Mouse (Mus musculus): ENCODE measurements around the gene Hoxd9.

The Hoxd9 gene

DNA sequence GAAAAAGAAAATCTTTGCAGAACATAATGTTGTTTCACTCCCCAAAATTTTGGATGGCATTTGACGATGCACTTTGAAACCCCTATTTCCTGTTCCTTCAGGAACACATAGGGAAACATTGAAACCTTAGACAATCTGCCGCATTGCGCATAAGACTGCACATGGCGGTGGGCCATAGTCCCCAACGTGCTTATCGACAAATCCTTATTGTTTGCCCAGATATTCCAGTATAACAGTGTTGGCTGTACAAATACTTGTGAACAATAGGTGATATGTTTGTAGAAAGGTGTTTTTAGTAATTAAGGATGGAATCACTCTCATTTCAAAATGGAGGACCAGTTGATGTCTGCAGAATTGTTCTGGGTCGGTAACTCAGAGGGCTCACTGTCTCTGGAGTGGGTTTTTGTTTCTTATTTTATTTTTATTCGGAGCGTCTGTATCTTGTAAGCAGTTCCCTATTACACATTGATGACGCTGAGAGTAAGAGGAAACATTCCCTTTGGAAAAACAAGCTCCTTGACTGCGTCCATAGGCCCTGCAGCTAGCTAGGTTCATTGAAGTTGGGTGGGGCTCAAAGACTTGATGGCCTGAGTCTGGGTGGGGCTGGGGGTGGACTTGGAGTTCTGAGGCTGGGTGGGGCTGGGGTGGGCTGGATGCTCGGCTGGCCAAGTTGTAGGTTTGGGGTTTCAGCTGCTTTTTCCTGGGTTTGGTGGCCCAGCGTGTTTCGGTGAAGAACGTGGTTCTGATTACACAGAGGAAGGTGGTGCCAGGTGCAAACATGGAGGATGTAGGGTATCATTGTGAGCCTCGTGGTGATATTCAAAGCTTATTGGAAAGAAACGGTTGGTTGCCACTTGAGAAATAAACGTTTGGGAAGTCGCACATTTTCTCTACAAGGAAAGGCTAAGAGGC, 16.0 kb downstream of the Hoxd9 start:
- no peak for DNase-seq (ENCODE audit: low spot score in 2 of 2)

DNA sequence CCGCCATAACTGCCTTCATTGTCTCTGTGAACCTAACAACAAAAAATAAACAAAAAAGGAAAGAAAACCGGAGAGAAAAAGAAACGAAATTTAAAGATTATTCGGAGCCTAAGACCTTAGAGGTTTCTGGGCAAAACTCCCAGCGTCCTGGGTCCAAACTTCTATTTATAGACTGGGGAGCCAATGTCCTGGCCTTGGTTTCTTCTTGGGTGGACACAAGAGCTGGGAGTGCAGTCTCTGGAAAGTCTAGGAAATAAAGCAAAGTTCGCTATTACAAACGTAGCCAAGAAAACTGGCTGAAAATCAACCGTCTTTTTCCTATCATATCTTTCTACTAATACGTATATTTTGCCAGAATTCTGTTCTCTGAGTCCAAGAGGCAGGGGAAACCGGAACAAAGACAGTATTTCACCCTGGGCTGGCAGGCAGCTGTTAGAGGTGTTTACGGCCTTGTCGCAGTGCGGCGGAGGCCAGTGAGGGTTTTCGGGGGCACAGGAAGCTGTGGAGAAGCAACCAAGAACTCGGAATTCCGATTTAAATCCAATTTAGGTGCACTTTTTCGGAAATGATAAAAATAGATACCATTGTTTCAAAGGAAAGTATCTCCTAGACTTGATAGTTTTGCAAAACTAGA, 16.7 kb downstream of the Hoxd9 start:
- DNase-seq (ENCODE audit: low spot score in 2 of 2), result no peak

DNA sequence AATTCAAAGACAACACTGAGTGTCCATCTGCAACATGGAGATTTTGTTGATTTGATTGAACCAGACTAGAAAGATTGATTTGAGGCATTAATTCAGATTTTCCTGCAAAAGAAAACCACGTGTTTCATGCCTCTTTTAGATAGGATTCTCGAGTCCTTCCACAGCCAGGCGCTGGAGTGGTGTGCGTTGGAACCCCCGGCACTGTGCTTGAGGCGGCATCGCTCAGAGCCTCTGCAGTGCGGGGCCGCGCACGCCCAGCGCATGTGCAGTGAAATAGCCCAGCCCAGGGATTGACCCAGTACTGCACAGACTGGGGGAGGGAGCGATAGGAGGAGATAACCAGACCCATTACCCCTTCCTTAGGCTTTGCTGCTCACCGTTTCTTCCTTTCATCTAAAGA, 17.4 kb downstream of the Hoxd9 start:
- no peak for DNase-seq (ENCODE audit: low spot score in 2 of 2)

DNA sequence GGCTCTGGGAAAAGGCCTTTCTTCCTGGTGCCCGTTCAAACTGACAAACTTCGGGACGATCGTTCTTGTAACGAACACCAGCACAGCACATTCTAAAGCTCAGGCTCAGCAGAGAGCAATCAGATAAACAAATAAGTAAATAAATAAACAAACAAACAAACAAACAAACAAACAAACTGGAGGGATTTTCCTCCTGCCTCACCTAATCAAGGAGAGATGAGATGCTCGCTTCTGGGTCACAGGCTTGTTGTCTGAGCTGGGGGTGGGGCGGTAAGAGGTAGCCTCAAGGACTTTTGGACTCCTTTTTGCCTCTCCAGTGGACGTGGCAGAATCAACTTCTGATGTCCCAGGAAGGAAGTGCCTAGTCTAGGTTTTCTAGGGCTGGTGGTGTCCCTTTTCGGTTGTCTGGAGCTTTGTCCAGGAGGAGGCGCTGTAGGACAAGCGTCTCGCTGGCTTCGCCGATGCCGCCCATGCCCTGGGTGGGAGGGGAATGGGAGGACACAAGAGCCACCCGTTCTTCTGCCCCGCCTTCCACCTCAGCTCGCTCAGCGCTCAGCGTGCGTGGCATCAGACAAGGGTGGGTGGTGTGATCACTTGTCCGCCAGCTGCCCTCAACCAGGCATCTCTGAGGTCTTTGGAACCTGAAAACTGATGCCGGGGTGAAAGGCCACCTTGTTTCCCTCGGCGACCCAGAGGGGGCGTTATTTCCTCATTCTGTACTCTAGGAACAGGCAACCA, 18.1 kb downstream of the Hoxd9 start:
- peak; percentile 66 to 89 for DNase-seq (ENCODE audit: low spot score in 2 of 2)

DNA sequence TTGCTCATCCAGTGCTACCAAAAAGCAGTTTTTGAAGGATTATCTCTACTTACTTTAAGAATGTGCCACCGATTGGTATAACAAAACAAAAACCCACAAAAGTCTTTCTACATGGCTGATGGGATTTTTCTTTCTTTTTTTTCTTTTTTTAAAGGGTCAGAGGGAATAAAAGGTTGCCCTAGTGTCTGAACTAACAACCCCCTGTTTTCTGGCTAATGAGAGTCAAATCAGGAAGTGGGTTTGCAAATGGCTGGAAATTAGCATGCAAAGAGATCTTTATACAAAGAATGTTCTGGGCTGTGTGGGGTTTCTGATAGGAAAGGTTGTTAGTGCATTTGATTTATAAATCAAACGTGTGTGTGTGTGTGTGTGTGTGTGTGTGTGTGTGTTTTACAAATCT, 22.9 kb downstream of the Hoxd9 start:
- DNase-seq (ENCODE audit: low spot score in 2 of 2), result no peak

DNA sequence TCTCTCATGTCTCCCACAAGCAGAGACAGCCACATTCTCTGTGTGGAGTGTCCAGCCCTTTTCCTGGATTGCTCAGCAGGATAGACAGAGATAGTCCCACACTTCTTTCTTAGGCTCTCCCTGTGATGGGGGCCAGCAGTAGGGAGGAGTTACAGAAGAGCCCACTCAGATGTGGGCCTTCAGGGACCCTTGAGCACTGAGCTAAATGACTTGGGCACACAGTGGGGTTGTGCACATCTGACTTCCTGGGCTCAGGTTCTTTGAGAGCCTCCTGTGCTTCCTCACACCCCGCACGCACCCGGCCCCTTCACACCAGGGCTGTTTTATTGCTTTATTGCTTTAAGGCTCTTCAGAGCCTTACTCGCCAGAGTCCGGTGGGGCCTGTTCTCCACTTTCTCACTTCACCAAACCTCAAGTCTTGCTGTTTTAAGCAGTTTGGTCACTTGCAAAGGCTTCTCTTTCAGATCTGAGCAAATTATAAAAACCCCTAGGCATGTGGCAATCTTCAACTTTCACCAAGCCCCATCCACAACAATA, 23.5 kb downstream of the Hoxd9 start:
- DNase-seq (ENCODE audit: low spot score in 2 of 2), result no peak

DNA sequence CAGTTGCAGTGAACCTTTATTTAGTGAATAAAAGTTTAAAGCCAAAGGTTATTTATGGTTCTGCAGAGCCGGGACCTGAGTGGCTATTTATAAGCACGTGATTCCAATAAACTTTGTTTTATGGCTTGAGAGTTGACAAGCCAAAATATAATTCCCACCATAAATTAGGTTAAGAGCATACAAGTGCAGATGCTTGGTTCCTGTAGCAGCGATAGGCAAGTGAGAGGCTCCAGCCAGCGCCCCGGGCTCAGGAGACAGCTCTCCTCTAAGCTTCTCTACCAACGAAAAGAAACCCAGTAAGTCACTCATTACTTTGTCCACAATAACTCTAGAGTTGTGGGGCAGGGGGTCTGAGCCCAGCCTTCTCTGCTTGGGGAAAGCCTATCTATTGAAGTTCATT, 24.4 kb downstream of the Hoxd9 start:
- DNase-seq (ENCODE audit: low spot score in 2 of 2), result no peak

DNA sequence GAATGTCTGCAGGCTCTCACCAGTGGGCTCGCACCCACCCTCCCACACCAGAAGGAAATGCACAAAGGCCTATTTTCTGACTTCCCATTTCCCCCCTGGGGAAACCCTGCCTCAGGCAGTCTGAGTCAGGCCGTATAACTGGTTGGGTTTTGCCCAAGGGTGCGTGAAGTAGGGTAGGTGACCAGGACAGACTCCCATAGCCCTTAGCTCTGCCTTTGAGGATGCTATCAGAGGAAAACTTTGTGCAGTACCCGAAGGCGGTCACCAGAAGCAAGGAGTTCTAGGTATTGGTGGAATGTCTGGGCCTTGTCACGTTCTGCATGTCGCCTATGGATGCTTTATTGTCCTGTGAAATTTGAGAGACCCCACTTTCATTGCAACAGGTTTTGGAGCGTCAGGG, 25.4 kb downstream of the Hoxd9 start:
- no peak for DNase-seq (ENCODE audit: low spot score in 2 of 2)

DNA sequence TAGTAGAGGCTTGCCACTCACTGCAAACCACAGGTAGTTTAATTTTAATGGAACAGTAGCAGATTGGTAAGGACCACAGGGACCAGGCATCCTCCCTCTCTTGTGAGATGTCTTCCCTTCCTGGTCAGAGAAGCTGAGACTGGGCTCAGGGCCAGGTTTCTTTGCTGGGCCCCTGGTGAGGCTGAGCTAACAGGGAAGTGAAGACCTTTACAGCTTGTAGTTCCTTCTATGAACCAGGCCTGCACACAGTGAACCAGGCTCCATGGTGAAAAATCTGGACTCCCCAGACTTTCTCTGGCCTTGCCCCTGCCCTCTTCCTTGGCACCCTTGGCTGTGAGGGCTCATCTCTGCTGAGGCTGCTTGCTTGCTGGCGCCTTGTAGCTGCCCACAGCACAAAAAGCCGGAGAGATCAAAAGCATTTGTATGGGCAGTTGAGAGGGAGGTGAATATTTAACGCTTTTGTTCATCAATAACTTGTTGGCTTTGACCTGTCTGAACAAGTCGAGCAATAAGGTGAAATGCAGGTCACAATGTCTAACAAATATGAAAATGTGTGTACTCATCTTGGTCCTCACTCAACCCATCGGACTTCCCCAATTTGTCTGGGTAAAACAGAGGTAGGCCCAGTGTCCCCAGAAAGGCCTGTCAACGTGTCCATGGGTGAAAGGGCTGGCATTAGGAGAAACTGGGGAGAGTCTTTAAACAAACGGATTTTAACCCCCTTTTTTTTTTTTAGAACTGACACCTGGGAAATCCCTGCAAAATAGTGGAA, 26.9 kb downstream of the Hoxd9 start:
- DNase-seq (ENCODE audit: low spot score in 2 of 2), result no peak

DNA sequence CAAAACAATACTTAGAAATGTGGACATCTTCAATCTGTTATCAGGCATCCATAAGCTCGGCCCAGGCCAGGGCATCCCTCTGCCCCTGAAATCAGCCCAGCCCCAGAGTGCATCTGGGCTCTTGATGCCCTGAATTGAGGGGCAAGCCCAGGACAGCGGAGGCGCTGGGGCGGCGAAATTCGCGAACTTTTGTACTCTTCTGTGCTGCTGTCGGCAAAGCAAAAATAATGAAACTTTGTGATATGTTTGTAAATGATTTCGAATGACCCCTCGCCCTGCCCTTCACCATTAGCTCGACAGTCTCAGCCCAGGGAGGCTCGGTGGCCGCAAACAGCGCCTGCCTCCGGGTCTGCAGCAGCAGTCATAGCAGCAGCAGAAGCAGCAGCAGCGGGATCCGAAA, 27.6 kb downstream of the Hoxd9 start:
- DNase-seq (ENCODE audit: low spot score in 2 of 2), result no peak

DNA sequence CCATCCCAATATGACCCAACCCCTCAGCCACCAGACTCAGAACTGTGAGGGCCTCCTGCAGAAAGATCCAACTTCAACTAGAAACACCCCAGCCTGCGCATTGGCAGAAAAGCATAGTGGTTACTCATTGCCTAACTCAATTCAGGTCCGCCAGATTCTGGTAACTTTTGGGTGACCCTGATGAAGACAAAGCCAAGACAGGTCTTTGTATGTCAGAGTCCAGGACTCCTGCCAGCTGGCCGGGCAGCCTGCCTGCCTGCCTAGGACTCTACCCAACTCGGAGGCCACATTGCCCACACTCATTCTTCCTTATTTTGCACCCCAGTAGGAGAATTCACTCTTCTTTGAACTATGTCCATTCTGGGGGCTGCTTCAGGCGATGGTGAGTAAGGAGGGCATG, 29.0 kb downstream of the Hoxd9 start, which contains the start of gene Gm28230:
Gm28230 (plus strand) TSS at position 178 of the 400 bp plus-strand sequence.
- no peak for DNase-seq (ENCODE audit: low spot score in 2 of 2)

DNA sequence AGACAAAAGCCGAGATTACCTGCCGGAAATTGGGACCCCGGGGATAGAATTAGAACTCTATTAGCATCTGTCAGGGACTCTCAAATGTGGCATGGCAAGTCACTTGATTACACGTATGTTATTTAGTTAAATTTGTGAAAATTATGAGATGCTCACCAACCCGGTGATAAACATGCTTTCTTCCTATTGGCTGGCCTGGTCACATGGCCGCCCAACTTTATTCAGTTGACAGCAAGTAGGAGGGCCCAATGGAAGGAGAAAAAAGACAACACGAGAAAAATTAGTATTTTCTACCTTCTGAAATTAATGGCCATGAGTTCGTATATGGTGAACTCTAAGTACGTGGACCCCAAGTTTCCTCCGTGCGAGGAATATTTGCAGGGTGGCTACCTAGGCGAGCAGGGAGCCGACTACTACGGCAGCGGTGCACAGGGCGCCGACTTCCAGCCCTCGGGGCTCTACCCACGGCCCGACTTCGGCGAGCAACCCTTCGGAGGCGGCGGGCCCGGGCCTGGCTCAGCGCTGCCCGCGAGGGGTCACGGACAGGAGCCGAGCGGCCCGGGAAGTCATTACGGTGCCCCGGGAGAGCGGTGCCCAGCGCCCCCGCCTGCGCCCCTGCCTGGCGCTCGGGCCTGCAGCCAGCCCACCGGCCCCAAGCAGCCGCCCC, 29.6 kb downstream of the Hoxd9 start:
- no peak for DNase-seq (ENCODE audit: low spot score in 2 of 2)

DNA sequence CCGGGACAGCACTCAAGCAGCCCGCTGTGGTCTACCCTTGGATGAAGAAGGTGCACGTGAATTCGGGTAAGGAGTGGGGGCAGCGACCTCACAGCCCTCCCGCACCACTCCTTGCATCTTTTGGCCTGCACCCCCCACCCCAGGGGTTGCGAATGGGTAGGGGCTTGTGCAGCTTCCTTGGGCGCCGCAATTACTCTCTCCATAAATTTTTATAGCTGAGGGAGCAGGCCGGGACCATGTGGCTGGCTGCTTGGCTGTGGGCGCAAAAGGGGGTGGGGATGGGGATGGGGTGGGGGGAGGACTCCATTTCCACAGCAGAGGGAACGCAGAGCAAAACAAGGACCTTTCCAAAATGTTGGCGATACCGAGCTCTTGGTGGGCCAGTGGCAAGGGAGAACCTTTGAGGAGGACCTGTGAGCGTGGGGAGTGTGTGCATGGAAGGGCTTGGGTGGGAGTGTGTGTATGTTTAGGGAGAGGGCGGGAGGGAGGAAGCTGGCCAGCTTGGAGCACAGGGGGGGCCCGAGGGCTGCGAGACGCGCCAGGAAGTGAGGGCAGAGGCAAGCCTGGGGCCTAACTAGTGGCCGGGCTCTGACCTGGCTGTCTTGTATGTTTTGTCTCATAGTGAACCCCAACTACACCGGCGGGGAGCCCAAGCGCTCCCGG, 30.2 kb downstream of the Hoxd9 start:
- DNase-seq (ENCODE audit: low spot score in 2 of 2), result no peak

DNA sequence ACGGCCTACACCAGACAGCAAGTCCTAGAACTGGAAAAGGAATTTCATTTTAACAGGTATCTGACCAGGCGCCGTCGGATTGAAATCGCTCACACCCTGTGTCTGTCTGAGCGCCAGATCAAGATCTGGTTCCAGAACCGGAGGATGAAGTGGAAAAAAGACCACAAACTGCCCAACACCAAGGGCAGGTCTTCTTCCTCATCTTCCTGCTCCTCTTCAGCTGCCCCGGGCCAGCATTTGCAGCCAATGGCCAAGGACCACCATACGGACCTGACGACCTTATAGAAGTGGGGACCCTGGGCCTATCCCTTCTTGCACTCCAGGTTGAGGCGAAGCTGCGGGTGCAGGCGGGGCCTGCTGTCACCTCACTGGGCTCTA, 30.8 kb downstream of the Hoxd9 start:
- no peak for DNase-seq (ENCODE audit: low spot score in 2 of 2)

DNA sequence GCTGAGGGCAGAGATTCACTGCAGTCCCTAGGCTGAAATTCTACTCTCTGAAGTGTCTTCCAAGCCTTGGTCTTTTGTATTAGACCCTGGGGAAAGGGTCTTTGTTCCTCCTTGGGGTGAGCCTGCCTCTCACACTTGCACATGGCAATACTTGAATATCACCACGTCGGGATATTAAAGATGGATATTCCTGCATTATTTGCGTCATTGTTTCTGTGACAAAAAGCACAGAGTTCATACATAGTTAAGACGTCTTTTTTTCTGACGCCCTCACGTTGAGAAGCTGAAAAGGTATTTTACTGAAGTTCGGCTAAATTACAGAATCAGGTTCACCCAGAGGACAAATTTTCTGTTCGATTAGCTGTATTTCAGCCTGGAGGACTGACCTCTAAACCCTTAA, 32.8 kb downstream of the Hoxd9 start:
- DNase-seq (ENCODE audit: low spot score in 2 of 2), result no peak

DNA sequence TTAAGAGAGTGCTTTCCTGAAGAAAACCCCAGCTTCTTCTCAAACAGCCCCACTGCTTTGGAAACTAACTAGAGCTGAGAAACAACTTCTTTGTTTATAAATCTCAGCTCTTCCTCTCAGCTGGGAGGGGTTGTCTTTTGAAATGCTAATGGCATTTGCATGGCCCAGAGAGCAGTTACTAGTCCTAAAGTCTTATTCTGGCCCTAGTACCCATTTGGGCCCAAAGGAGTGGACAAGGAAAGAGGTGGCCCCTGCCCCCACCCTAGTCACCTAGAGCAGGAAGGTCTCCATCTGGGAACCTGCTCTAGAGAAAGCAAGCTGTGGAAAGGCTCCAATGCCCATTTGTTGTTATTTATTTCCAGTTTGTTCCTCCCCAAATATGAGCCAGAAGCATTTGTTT, 33.5 kb downstream of the Hoxd9 start:
- no peak for DNase-seq (ENCODE audit: low spot score in 2 of 2)

DNA sequence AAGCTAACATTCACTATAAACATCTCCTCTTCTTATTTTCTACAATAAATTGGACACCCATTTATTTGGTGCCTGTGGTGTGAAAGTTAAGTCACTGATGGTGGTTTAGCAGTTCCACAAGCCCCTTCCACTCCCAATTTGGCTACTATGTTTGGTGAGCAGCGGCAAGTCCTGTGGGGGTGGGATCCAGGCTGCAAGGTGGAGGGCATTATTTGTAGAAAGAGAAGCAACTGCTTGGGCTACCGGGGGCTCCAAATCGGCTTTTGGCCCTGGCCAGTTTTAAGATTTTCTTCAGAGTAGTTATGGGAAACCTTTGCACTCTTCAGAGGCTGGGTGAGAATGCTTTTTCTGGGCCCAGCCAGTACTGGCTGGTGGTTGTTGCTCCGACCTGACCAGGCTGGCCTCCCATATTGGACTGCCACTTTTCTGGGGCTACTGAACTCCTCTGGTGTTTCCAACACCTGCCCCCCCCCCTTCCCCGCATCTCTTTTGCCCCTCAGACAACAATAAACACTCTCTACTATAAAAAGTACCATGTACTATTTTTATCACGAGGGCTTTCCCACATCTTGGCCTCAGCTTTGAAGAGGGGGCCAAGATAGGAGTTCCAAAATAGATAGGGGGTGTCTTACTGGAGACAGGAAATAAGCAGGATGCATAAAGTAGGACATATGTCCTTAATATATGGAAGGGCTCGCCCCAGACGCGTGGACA, 34.4 kb downstream of the Hoxd9 start:
- DNase-seq (ENCODE audit: low spot score in 2 of 2), result no peak

DNA sequence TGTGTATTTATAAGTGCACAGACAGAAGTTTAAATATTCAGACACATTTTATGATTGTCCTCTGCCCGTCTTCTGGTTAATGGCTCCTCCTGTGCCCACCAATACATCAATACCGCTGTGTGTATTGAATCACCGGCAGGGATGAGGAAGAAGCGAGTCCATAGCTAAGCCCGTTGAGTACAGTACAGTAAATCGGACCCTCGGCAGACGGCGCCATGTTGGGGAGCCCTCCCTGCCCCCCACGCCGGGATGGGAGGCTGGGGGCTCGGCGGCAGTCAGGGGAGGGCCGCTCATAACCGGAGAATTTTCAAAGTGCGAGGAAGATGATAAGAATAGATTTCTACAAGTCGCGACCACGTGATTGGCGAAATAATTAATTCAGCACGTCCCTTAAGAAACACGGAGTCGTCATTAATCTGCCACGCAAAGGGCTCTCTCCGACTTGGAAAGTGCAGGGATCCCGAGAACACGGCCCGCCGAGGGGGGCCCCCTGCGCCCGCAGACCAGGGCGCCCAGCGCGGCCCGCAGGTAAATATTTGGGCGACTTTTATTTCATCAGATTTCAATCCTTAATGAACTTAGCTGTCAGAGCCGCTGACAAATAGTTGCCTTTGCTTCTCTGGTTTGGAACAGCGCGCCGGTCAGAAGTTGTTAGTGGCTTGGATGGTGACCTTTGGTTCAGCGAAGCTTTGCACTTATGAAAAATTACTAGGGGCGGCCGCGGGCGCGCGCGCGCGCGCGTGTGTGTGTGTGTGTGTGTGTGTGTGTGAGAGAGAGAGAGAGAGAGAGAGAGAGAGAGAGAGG, 35.2 kb downstream of the Hoxd9 start:
- no peak for DNase-seq (ENCODE audit: low spot score in 2 of 2)

DNA sequence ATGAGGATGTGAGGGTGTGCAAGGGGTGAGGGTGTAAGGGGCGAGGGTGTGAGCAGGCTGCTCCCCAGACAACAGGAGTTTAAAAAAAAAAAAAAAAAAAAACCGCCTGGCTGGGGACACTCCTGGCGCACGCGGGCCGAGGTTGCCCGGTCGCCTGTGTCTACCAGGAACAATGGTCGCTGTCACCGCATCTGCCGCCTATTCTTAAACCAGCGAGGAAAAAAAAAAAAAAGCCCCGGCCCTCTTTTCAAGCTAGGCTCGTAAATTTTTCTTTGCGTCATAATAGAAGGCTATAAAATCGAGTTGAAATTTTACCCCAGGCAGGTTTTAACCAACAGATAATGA, 35.8 kb downstream of the Hoxd9 start:
- no peak for DNase-seq (ENCODE audit: low spot score in 2 of 2)
